Mouse (Mus musculus) CH12.LX (cell line): ENCODE measurements around the gene Fkbp4.

Source experiments
- CTCF ChIP-seq, 2 experiments: IDR thresholded peaks in 1 of 2; conservative IDR thresholded peaks in 1 of 2; 2 replicates each; pipeline ENCODE4 v1.5.1; 2011 to 2012; ENCODE audit warnings: low read depth in 2 of 2, low read length in 2 of 2, improper control_type of control experiment in 1 of 2, inconsistent platforms in 1 of 2, mild to moderate bottlenecking in 1 of 2, moderate library complexity in 1 of 2
- ELF1 ChIP-seq: IDR thresholded peaks from 2 replicates; pipeline ENCODE4 v1.6.1; 2014; ENCODE audit warnings: low read depth, mild to moderate bottlenecking, inconsistent platforms, low read length, improper control_type of control experiment
- JUND ChIP-seq: conservative IDR thresholded peaks from 2 replicates; pipeline ENCODE4 v1.6.1; 2011; ENCODE audit warnings: low read depth, low read length, improper control_type of control experiment
- MAX ChIP-seq: IDR thresholded peaks from 2 replicates; pipeline ENCODE4 v1.6.1; 2011; ENCODE audit warnings: low read length, improper control_type of control experiment
- MXI1 ChIP-seq: IDR thresholded peaks from 2 replicates; pipeline ENCODE4 v1.6.1; 2011; ENCODE audit warnings: mild to moderate bottlenecking, low read depth, low read length, improper control_type of control experiment
- NRF1 ChIP-seq: IDR thresholded peaks from 2 replicates; pipeline ENCODE4 v1.6.1; 2014; ENCODE audit warnings: low read depth, mild to moderate bottlenecking, inconsistent platforms, low read length, improper control_type of control experiment, moderate library complexity
- SIN3A ChIP-seq: IDR thresholded peaks from 2 replicates; pipeline ENCODE4 v1.6.1; 2012; ENCODE audit warnings: low read length, improper control_type of control experiment, inconsistent platforms
- USF1 ChIP-seq: IDR thresholded peaks from 2 replicates; pipeline ENCODE4 v1.6.1; 2014; ENCODE audit warnings: low read depth, mild to moderate bottlenecking, inconsistent platforms, low read length, improper control_type of control experiment

DNA sequence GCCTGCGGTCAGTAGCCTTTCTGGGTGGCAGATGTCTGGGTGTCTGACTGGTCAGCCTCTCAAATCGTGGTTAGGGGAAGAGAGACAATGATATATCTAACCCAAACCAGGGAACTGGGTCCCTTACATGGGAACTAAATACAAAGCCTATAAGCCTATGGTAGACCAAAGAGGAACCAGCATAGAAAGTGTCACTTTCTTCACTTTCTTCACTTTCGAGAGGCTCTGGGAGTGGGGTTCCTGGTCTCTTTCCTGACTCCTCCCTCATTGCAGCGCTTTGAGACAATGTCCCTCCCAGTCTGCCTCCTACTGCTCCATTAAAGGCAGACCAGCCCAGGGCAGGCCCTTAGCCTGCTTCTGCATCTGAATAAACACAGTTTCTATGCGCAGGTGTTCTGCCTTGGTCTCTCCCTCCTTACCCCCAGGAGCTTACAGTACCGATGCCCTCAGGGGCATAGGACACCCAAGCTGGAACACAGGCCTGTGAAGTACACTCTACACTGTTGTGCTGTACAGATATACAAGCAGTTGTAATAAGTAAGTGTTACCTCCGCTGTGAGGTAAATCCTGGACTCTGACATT lies 29.8 kb downstream of the Fkbp4 start:
- no peak for TF ChIP-seq ELF1
- no peak for TF ChIP-seq MAX
- TF ChIP-seq CTCF (conservative IDR thresholded peaks at IDR 0.05 in 1 of 2, IDR thresholded peaks at IDR 0.05 in 1 of 2; ENCODE audit: low read depth in 2 of 2, low read length in 2 of 2), result no peak
- TF ChIP-seq USF1, result no peak
- TF ChIP-seq NRF1, result no peak
- no peak for TF ChIP-seq SIN3A
- no peak for TF ChIP-seq MXI1
- no peak for TF ChIP-seq JUND
